Mouse (Mus musculus) small intestine, adult 2 months (tissue): ENCODE measurements around the gene Bnip1.

ENCODE experiments used
- CTCF ChIP-seq: fragments of 200-500 bp; IDR thresholded peaks from 2 replicates; pipeline ENCODE4 v1.5.1; 2012; ENCODE audit warnings: low read depth, mild to moderate bottlenecking, control low read depth, inconsistent platforms, low read length, moderate library complexity, mixed read lengths; ENCODE audit not compliant: insufficient replicate concordance, insufficient read length; ENCODE audit errors: extremely low read depth
- POLR2A ChIP-seq: fragments of 200-500 bp; IDR thresholded peaks from 2 replicates; pipeline ENCODE4 v1.6.1; 2012; ENCODE audit warnings: low read depth, mild to moderate bottlenecking, control low read depth, inconsistent platforms, low read length, moderate library complexity

DNA sequence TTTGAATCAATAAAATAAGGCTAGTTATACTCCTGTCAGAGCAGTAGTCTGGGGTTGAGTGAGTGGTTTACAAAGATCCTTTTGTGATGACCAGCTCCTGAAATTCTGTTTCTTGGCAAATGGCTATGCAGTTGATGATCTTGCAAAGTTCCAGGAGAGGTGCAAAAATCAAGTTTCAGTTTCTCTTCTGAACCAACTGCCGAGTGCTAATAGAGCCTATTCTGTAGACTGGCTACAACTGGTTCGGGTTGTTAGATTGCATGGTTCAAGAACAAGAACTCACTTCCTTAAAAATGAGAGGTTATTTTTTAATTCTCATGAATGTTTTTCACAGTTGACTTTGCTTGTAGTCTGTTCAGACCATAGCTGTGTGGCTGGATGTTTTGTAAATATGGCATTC is 27.4 kb upstream of the Bnip1 start:
- TF ChIP-seq POLR2A = no peak
- no peak for TF ChIP-seq CTCF
